Mouse (Mus musculus) small intestine, adult 2 months (tissue): Measurements from ENCODE around the gene Tmem140. TPM values are rescaled to one million over a fixed set of nuclear protein-coding genes. Genes with fewer than 3 reads are reported as not detected.

Experiments used
- H3K27ac ChIP-seq: fragments of 200-500 bp; 2 replicates; pipeline ENCODE4 v1.5.1; 2012; ENCODE audit warnings: low read depth, low read length, control low read depth, inconsistent platforms; ENCODE audit not compliant: insufficient read depth
- H3K27me3 ChIP-seq: fragments of 200-500 bp; 2 replicates; pipeline ENCODE4 v1.6.1; 2012; ENCODE audit warnings: mild to moderate bottlenecking, moderate library complexity, low read length, inconsistent platforms; ENCODE audit not compliant: control insufficient read depth, insufficient read depth
- H3K36me3 ChIP-seq: fragments of 200-500 bp; 2 replicates; pipeline ENCODE4 v1.6.1; 2012; ENCODE audit warnings: mild to moderate bottlenecking, low read length, control low read depth, inconsistent platforms; ENCODE audit not compliant: control insufficient read depth, insufficient read depth
- H3K4me1 ChIP-seq: fragments of 200-500 bp; 2 replicates; pipeline ENCODE4 v1.6.1; 2012; ENCODE audit warnings: low read length, inconsistent platforms, mixed read lengths; ENCODE audit not compliant: control insufficient read depth, insufficient read depth, insufficient read length
- H3K4me3 ChIP-seq: fragments of 200-500 bp; 2 replicates; pipeline ENCODE4 v1.5.1; 2012; ENCODE audit warnings: low read depth, mild to moderate bottlenecking, control low read depth, inconsistent platforms, low read length, moderate library complexity
- CTCF ChIP-seq: fragments of 200-500 bp; IDR thresholded peaks from 2 replicates; pipeline ENCODE4 v1.5.1; 2012; ENCODE audit warnings: low read depth, mild to moderate bottlenecking, control low read depth, inconsistent platforms, low read length, moderate library complexity, mixed read lengths; ENCODE audit not compliant: insufficient replicate concordance, insufficient read length; ENCODE audit errors: extremely low read depth
- POLR2A ChIP-seq: fragments of 200-500 bp; IDR thresholded peaks from 2 replicates; pipeline ENCODE4 v1.6.1; 2012; ENCODE audit warnings: low read depth, mild to moderate bottlenecking, control low read depth, inconsistent platforms, low read length, moderate library complexity
- WGBS: fragments of 180-500 bp; shearing (Covaris S2); methylation state at CpG from one replicate; pipeline ENCODE4 v1.1.7; 2018; 5-methylcytosine and 5-hydroxymethylcytosine counted together
- polyA plus RNA-seq: library from polyadenylated mRNA; depleted of rRNA; stranded (reverse); fragments of >200 nt; gene quantifications from 2 replicates; pipeline ENCODE4 v1.2.3, GENCODE M21; 2012

Gene Tmem140
- polyA plus RNA-seq, 1 experiment: 51.1 TPM

GRCm38 (mm10) chr6:34870136-34870535, 7.2 kb downstream of the Tmem140 start:
- TF ChIP-seq POLR2A: no peak
- no peak for TF ChIP-seq CTCF
- 82% methylated on average over 5 of the region's 5 CpGs for WGBS
- Histone ChIP-seq H3K27ac (no peak overlapping the region), H3K4me1 (peaks cover 26% of the 10 kb centered on the region), H3K36me3 (peaks cover 3% of the 10 kb centered on the region), H3K4me3 (no peak overlapping the region), H3K27me3 (no peaks in the 10 kb centered on the region)

- 80% methylated on average over 5 of the region's 5 CpGs for WGBS
- Histone ChIP-seq H3K4me3 (no peak overlapping the region), H3K4me1 (peaks cover 21% of the 10 kb centered on the region), H3K36me3 (peaks cover 3% of the 10 kb centered on the region), H3K27ac (no peak overlapping the region), H3K27me3 (no peaks in the 10 kb centered on the region)
- TF ChIP-seq CTCF: no peak
Observed at GRCm38 (mm10) chr6:34870724-34871123, 7.8 kb downstream of the Tmem140 start.

DNA sequence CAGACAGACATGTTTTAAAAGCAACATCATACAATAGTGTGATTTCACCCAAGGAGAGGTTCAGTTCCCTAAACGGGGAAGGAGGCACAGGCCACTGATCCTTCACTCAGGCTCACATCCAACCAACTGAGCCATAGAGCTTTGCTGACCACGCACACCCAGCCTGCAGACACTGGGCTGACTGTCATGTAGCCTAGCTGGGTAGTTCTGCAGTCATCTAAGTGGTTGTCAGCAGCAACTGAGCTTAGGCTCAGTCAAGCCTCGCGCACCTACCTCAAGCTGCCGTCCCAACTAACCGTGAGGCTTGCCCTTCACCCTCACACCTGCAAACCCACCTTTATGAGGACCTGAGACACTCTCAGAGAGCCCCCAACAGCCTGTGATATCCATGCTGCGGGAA, 9.0 kb downstream of the Tmem140 start:
- peaks cover 16% of the 10 kb centered on the region for H3K4me1 ChIP-seq
- no peaks in the 10 kb centered on the region for H3K27me3 ChIP-seq
- no peak overlapping the region for H3K4me3 ChIP-seq
- H3K27ac ChIP-seq: no peak overlapping the region
- 89% methylated on average over 7 of the region's 7 CpGs for WGBS
- H3K36me3 ChIP-seq: peaks cover 3% of the 10 kb centered on the region; the same call in 1 of the 2 replicates
- TF ChIP-seq POLR2A (no peak), CTCF (no peak)

DNA sequence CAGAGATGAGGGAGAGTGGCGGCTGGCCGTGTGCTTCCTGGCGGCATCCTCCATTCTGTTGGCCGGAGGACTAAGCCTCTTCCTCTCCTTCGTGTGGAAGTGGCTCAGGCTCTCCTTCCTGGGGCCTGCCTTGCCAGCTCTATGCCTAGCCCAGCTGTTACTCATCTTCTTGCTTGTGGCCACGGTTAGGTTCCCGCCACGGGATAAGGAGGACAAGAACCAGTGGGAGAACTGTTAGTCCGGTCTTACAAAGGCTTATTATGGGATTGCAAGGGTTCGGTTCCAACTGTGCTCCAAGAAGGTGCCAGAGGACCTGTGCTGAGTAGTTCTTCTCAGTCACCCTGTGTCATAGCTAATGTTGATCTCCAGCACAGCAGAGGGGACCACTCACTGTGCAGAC, 9.9 kb downstream of the Tmem140 start:
- H3K4me3 ChIP-seq: no peak overlapping the region

GRCm38 (mm10) chr6:34874101-34874921, 11.4 kb downstream of the Tmem140 start:
- Histone ChIP-seq H3K27ac (peak overlapping the region; percentile 48), H3K4me3 (no peak overlapping the region), H3K4me1 (peaks cover 9% of the 10 kb centered on the region; the same call in 1 of the 2 replicates), H3K36me3 (peaks cover 3% of the 10 kb centered on the region; the same call in 1 of the 2 replicates), H3K27me3 (no peaks in the 10 kb centered on the region)
- 70% methylated on average over 21 of the region's 21 CpGs for WGBS
- TF ChIP-seq CTCF: no peak
- TF ChIP-seq POLR2A: no peak

More for the DNA sequence above, 9.9 kb downstream of the Tmem140 start:
- no peak overlapping the region for H3K27ac ChIP-seq
- TF ChIP-seq POLR2A (no peak), CTCF (no peak)
- no peaks in the 10 kb centered on the region for H3K27me3 ChIP-seq
- H3K4me1 ChIP-seq: peaks cover 11% of the 10 kb centered on the region; the same call in 1 of the 2 replicates
- H3K36me3 ChIP-seq: peaks cover 3% of the 10 kb centered on the region; the same call in 1 of the 2 replicates
- WGBS: 83% methylated on average over 10 of the region's 10 CpGs

DNA sequence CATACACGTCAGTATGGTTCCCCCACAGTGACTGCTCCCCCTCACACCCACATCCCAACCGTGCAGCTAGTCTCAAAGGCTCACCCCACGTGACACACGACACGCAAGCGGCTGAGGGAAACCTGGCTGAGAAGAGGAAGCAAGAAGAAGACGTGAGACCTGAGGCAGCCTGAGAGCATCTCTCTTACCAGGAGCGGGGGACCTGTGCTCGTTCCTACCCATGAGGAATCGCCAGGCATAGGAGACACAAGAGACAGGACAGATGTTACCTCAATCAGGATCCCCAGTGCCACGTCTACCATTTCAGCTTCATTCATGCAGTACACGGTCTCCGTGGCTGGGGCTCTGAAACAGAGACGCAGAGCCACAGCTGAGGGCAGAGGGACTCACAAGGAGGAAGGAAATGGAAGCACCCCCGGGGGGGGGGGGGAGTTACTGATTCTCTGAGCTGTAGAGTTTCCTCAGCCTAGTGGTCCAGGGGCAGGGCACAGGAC, 12.4 kb downstream of the Tmem140 start:
- Histone ChIP-seq H3K27me3 (no peaks in the 10 kb centered on the region), H3K36me3 (peaks cover 3% of the 10 kb centered on the region; the same call in 1 of the 2 replicates), H3K4me3 (peak overlapping the region; percentile 9), H3K27ac (peak overlapping the region; percentile 48), H3K4me1 (peaks cover 4% of the 10 kb centered on the region; the same call in 1 of the 2 replicates)
- no peak for TF ChIP-seq POLR2A
- no peak for TF ChIP-seq CTCF
- WGBS: 79% methylated on average over 15 of the region's 15 CpGs
